Mouse (Mus musculus): Measurements from ENCODE around the gene Mtch1. TPM values are rescaled to one million over a fixed set of nuclear protein-coding genes. Genes with fewer than 3 reads are reported as not detected.
"Not testable (repeated sequence)": the region's sequence is repeated elsewhere in the genome, so short reads cannot be mapped to it uniquely, and the experiment has no call there.

Mtch1 gene
- total RNA-seq, 4 experiments from 2014 or later: 196 to 220 (median 210) TPM

DNA sequence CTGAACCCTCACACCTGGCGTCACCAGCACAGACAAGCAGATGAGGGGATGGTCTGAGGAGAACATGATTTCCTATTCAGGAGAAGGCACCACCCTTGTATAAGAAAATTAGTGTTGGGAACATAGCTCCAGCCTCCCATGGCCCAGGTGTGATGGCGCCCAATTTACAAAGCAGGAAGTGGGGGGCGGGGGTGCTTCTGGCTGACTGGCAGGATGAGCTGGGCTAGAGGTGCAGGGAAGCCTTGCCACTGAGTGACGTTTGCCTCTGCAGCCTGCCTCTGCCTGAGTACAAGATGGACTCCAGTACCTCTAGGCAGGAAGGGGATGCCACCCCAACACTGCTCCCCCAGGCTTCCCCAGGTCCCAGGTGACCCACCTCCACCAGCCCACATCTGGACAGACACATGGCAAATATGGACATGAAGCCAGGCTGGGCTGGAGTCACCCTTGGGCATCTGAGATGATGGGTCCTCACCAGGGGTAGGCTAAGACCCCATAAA is 15.5 kb downstream of the Mtch1 start:
- no peak for DNase-seq (ENCODE audit: low spot score)

DNA sequence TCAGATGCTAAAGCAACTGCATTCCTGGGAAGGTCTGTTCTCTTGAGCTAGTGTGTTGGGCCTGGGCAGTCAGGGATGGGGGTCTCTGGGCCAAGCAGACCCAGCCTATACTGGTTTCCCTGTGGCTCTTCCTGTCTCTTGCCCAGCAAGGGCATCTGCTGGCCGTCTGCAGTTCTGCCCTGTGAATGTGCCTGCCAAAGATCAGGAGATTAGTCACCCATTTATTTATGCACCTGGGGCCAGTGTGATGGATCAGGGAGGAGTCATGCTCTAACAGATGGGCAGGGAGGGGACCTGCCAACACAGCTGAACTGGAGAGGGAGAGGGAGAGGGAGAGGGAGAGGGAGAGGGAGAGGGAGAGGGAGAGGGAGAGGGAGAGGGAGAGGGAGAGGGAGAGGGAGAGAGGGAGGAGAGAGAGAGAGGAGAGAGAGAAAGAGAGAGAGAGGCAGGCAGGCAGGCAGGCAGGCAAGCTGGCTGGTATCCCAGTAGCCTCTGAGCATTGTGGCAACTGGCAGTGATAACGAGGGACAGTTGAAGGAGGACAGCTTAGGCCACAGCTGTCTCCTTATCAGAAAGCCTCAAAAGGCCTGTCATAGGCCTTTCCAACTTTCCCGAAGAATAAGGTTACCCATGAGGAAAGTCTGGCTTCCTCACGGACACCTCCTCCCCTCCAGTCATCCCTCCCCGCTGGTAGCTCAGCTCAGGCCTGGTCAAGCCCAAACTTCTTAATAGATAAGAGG is 16.9 kb downstream of the Mtch1 start:
- no peak for DNase-seq (ENCODE audit: low spot score)

DNA sequence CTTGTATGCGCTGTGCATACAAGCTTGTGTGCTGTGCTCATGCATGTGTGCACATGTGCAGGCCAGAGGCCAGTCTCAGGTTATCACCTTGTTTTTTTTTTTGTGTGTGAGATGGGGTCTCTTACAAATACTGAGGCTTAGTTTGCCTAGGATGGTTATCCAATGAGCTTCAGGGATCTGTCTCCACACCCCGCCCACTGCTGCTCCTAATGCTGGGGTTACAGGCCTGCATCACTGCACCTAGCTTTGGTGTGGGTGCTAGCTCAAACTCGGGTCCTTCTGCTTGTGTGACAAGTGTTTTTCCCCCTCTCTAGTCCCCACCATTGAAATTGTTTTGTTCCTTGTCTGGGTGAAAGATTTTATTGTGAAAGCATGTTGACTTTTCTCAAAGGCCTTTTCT is 17.5 kb downstream of the Mtch1 start:
- no peak for DNase-seq (ENCODE audit: low spot score)

DNA sequence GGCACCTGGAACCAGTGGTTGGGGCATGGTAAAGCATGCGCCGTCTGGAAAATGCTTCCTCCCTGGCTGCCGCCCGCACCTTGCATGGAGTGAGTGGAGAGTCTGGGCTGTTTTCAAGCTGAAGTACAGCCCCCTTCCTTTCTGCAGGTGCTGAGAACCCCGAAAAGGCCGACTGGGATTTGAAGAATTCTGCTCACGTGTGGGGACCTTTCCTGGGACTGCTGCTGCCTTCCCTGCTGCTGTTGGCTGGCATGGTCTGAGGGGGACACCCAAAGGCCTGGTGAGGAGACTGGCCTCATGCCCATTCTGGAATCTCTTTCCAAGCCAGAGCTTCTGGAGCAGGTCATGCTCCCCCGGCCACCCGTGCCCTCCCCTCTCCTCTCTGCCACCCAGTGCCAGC is 20.0 kb downstream of the Mtch1 start:
- no peak for DNase-seq (ENCODE audit: low spot score)

DNA sequence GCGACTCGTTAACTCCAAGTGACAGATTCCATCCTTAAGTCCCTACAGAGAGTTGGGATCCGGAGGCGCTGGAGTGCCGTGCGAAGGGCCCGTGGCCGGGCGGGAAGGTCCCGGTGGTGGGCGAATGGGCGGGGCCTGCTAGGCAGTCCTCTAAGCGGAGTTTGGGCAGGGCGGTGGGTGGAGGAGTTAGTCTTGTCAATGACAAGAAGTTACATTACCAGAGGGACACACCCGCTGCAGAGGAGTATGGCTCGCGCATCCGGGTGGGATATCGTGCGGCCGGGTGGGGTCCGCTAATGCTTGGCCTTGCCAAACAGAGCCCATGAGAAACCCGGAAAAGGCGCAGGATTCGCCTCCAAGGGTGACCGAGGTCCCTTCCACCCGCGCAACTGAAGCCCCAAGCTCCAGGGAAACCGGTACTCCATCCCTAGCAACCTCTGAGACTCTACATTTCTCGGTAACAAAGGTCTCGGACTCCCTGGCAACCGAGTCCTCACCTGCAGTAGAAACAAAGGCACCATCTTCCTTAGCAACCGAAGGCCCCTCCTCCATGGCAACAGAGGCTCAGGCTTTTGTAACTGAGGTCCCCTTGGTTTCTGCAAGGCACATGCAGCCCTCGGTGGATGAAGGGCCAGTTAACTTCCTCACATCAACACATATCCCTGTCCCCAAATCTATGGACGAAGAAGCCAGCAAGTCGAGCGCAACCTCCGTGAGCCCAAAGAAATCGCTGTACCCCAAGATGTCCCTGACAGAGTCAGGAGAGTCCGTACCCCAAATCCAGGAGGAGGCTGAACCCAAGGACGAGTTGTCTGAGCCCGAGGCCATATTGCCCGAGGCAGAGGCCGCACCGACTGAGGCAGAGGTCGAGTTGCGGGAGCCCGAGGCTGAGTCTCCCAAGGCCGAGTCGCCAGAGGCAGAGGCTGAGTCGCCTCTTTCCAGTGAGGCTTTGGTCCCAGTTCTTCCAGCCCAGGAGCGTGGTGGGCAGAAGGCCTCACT is 20.9 kb downstream of the Mtch1 start:
- DNase-seq (ENCODE audit: low spot score): peak; percentile 42

DNA sequence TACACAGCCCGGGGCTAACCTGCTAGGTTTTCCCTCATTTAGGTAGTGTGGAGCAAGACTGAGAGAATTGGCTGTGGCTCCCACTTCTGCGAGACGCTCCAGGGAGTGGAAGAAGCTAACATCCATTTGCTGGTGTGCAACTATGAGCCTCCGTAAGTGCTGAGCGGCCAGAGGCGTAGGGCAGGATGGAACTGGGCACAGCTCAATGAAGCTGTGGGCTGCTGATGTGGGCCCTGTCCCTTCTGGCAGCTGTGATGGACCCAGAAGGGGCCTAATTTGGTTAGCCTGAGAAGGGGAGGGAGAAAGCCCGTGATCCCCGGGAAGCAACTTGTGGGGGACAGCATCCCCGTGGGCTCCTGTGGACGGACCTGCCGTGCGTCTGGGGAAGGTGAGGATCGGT is 21.9 kb downstream of the Mtch1 start:
- no peak for DNase-seq (ENCODE audit: low spot score)

DNA sequence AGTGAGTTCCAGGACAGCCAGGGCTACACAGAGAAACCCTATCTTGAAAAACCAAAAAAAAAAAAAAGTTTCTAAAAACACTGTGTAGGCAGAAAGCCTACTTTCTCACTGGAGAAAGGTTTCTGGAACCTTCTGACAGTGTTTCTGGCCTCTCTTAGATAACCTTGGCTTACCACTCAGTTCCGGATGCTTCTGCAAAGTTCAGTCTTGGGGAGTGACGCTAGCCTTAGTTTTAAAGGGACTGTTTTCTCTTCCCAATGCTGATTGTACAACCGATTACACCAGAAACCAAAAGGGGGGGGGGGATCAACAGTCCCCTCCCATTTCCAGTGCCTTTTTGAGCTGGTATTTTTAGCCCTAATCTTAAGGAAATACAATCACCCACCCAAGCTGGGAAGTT is 24.1 kb downstream of the Mtch1 start:
- DNase-seq (ENCODE audit: low spot score): peak; percentile 53

DNA sequence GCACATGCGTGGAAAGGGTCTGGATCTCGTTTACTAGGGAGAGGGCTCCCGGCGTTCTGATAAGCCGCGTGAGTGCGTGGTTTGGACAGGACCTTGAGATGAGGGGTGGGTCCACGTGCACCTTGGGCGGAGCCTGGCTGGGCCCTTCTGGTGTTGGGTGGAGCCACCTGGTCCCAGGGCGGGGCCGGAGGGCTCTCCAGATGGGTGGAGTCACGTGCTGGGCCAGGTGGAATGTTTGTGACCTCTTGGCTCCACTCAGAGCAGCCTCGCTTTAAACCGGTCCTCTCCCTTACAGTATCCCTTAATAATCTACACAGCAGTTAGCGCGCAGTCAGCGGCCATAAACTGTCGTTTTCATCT is 25.2 kb downstream of the Mtch1 start:
- DNase-seq (ENCODE audit: low spot score): no peak

DNA sequence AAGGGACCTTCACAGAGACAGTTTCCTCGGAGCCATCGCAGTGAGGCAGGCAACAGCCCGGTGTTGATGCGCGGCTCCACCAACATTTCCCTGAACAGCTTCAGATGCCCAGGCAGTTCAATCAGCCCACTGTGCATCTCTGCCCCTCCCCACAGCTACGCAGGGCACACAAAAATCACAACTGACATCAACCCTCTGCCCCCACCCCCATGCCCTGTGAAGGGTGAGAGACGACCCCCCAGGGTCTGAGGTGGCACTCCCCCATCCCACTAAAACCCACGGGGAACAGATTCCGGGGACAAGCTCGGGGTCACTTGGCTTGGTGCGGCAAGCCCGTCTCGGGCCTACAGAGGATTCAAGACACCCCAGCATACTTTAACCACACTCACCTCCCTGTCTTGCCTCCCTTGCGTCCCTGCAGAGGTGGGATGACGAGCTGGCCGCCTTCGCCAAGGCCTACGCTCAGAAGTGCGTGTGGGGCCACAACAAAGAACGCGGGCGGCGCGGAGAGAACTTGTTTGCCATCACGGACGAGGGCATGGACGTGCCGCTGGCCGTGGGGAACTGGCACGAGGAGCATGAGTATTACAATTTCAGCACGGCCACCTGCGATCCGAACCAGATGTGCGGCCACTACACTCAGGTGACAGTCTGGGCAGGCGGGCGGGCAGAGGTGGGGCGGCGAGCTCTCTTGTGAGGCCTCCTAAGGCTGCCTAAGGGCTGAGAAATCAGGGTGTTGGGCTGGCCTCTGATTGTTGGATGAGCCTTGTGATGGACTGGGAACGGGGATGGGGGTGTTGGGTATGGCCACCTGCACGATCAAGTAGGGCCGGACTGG is 25.8 kb downstream of the Mtch1 start:
- DNase-seq (ENCODE audit: low spot score): no peak

DNA sequence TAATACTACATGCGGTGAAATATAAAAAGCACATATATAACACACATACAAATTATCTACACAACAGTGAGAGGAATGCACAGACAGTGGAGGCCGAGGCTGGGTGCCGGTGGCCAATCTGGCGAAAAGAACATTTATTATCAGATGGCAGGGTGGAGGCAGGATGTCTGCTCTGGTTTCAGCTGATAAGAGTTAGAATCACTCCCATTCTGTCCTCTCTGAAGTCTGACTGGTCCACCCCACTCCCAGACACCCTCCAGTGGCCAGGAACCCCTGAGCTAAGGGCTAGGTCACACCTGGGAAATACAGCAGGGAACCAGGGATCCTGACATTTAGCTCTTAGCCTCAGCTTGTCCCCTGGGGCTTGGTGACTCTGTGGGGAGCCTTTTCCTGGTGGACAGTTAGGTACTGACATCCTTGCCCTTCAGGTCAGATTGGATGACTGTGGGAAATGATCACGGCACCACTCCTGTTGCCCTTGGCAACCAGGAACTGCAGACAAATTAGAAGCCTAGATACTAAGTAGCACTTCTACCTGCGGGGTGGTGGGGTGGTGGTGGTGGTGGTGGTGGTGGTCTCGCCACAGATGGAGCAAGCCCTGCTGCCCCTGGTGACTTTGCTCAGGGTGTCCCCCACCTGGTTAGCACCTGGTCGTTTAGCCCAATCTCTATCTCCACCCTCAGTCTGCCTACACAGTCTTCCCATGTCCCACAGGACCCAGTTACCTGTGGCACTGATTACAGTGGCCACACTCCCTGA is 27.7 kb downstream of the Mtch1 start:
- DNase-seq (ENCODE audit: low spot score): no peak

DNA sequence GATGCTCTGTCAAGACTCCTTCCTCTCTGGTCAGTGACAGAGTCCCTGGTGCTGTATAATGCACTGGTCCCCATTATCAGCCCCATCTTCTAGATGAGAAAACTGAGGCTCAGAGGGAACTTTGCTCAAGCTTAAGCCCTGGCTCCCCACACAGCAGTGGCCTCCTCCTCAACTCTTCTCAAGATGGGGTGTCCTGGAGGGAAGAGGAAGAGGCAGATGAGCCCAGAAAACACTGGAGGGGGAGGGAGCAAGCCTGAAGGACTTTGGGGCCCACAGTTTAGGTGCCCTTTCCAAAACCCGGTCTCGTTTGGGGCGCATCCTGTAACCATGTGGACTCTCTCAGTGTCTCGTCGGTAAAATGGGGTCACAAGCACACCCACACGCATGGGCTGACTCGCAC is 28.3 kb downstream of the Mtch1 start:
- DNase-seq (ENCODE audit: low spot score): no peak

DNA sequence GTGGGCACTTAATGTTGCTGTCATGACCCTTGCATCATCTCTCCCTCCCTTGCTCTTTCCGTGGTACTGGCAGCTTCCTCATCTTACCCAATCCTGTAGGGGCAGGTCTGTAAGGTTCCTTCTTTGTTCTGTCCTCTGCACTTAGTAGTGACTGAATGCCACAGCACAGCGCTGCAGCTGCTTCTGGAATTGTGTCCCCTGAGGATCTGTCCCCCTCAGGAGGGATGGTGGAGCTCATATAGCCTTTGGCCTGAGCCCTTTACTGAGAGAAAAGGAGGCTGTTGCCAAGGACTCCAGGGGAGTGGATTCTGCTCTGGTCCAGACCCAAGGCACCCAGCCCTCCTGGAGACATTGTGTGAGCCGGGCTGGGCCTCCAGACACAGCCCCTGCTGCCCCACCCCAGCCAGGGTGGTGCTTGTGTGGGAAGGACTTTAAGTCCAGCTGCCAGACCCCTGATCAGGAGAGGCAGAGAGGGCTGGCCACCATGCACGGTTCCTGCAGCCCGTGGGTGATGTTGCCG is 28.9 kb downstream of the Mtch1 start:
- DNase-seq (ENCODE audit: low spot score): no peak

DNA sequence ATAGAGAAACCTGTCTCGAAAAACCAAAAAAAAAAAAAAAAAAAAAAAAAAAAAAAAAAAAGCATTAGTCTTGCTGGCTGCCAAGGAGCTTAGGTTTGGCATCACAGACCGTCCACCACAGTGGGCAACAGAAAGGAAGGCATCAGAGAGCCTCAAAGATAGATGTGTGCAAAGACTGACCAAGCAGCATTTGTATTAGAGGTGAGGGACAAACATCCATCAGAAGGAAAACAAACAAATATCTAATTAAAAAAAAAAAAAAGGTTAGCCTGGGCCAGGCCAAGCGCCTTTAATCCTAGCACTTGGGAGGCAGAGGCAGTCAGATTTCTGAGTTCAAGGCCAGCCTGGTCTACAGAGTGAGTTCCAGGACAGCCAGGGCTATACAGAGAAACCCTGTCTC is 30.4 kb downstream of the Mtch1 start, which contains the start of gene Pi16:
Pi16 (plus strand) TSS at position 301 of the 400 bp plus-strand sequence.
- not testable (repeated sequence) for DNase-seq (ENCODE audit: low spot score)

DNA sequence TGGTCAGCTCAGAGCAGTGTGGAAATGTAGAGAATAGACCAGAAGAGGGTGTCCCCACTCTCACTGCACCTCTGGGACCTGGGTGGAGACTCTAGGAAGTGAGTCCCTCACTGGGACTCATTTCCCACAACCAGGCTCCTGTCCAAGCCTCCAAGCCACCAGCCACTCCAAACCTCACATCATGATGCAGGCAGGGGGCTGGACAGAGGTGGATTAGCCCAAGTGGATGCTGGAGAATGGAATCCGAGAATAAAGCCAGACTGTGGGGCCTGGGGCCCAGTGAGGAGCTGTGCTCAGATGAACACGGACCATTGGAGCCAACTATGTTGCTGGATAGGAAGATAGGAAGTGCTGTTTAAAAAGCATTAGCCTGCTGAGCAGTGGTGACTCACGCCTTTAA is 30.8 kb downstream of the Mtch1 start:
- no peak for DNase-seq (ENCODE audit: low spot score)

DNA sequence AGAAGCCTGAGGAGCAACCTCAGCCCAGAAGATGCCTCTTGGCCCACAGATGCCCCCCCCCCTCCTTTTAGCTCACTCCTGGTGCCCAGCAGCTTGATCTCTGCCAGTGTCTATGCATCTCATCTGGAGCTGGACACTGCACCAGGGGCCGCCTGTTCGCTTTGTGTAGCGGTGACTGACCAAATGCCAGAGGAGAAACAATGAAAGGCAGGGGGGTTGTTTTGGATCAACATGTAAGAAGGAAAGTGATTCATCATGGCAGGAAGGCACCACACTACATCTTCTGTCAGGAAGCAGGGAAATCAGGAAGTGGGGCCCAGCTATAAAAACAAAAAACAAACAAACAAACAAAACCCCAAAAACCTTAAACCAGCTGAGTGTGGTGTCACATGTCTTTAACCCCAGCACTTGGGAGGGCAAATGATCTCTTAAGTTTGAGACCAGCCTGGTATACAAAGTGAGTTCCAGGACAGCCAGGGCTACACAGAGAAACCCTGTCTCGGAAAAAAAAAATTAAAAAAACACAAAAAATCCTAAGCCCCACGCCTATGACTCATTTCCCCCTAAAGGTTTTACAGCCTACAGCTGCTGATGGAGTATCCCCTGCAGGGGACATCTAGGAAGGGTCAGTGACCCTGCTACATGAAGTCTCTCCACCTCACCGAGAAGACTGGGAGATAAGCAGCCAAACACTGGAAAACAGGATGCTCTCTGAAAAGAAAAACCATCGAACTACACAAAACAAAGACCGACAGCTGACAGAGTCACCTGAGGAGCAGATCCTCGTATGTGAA is 31.9 kb downstream of the Mtch1 start:
- DNase-seq (ENCODE audit: low spot score): no peak

DNA sequence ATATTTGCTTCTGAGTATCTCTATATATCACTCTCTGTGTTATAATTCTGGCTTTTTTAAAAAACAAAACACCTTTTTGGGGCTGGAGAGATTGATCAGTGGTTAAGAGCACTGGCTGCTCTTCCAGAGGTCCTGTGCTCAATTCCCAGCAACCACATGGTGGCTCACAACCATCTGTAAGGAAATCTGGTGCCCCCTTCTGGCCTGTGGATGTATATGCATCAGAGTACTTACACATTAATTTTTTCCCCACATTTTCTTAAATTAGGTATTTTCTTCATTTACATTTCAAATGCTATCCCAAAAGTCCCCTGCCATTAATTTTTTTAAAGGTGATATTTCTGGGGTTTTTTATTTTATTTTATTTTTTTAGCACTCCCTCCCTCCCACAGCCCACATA is 34.4 kb downstream of the Mtch1 start:
- no peak for DNase-seq (ENCODE audit: low spot score)

DNA sequence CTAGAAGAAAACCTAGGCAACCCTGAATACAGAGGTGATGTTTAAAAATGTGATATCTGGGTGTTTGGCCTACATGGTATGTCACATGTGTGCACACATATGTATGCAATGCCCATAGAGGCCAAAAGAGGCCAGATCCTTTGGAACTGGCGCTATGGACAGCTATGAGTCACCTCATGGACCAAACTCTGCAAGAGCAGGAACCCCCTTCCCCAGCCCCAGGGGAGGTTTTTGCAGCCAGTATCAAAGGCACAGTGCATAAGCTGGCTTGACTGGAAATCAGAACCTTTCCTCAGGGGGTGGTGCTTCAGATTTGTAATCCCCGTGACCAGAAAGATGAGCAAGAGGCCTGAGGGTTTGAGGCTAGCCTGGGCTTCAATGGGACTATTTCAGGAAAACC is 35.7 kb downstream of the Mtch1 start:
- DNase-seq (ENCODE audit: low spot score): no peak

DNA sequence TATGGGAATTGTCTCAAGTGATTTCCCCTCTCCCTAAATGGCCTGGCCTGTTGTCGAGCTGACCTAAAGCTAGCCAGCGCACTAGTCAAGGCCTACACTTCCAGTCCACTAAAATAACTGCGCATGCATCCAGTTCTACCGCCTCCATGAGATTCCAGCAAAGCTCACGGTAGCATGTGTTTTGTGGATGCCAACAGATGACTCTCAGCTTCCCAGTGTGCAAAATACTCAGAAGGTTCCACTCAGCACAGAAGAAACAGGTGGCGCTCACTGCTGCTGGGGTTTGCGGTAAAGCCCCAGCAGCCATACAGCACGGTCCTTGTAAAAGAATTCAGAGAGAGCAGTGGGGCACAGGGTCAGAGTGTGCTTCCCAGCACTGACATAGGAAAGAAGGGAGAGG is 36.1 kb downstream of the Mtch1 start:
- DNase-seq (ENCODE audit: low spot score): no peak

DNA sequence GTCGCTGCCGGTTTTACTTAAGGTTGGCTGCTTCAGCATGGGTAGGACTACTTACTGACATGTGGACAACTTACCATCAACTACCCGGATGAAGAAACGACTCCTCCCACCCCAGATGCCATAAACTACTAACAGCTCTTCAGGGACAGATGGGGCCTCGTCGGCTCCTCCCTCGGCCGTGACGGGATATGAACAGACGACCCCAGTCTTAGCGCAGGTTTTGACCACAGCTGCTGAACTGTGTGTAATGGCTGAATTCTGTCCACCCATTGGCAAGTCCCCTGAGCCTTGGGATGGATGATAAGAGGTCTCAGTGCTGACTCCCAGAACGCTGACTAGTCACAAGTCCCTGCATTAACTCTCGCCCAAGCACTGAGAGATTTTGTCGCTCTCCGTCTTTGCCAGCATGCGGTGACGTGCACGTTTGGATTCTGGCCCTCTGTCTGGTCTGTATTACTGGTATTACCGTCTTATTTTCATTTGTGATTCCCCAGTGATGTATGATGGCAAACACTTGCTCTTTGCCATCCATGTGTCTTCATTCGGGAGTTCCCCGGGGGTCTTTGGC is 37.6 kb downstream of the Mtch1 start:
- DNase-seq (ENCODE audit: low spot score): peak; percentile 39

DNA sequence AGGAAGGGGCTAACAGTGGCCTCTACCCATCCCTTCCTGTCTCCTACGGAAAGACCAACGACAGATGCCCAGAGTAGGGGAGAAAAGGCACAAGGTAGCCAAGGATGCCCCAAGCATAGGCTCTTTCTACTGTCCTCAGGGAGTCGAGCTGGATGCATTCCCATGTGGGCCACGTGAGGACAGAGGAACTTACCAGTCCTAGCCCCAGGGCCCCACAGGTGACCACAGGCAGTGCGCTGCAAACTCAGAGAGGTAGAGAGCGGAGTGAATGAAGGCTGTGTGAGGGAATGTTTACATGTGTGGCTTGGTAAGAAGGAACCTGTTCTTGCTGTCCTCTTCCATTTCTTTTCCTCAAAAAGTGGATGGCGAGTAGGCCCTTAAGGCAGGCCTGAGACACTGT is 41.9 kb downstream of the Mtch1 start:
- no peak for DNase-seq (ENCODE audit: low spot score)

Measured in heart, adult 8-10 months (tissue).